Mouse (Mus musculus) liver, embryonic 14.5 days (tissue): Measurements from ENCODE around the gene Kctd21. TPM values are rescaled to one million over a fixed set of nuclear protein-coding genes. Genes with fewer than 3 reads are reported as not detected.

ENCODE experiments used
- ATAC-seq: fragments of 200-750 bp; cut with Nextera tagmentation; 2 replicates; pipeline ENCODE4 v1.8.0; 2017; ENCODE audit warnings: moderate number of reproducible peaks, mild to moderate bottlenecking, moderate library complexity; ENCODE audit not compliant: insufficient read depth
- DNase-seq, 3 experiments: peaks; one replicate each; pipeline ENCODE4 v3.0.0-alpha.2; 2012 to 2013; ENCODE audit warnings: low read depth in 3 of 3, low spot score in 3 of 3
- H3K27ac ChIP-seq: fragments of 300-500 bp; sonication (generic); 2 replicates; pipeline ENCODE4 v1.5.1; 2014; ENCODE audit warnings: moderate library complexity, mild to moderate bottlenecking, control low read depth, inconsistent platforms
- H3K27me3 ChIP-seq: fragments of 300-500 bp; sonication (generic); 2 replicates; pipeline ENCODE4 v1.6.1; 2014; ENCODE audit warnings: mild to moderate bottlenecking, low read length, moderate library complexity; ENCODE audit not compliant: control insufficient read depth, insufficient read depth
- H3K36me3 ChIP-seq: fragments of 300-500 bp; sonication (generic); replicated peaks from 2 replicates; pipeline ENCODE4 v1.6.1; 2014; ENCODE audit warnings: low read depth; ENCODE audit not compliant: control insufficient read depth, insufficient read depth
- H3K4me1 ChIP-seq, 2 experiments: fragments of 200-500 bp in 1 of 2; fragments of 300-500 bp in 1 of 2; sonication (generic) in 1 of 2; replicated peaks; 2 replicates each; pipeline ENCODE4 v1.6.1; 2012 to 2014; ENCODE audit warnings: antibody characterized with exemption in 1 of 2, inconsistent platforms in 1 of 2, low read length in 1 of 2; ENCODE audit not compliant: control insufficient read depth in 2 of 2, insufficient read depth in 2 of 2
- H3K4me2 ChIP-seq: fragments of 300-500 bp; sonication (generic); 2 replicates; pipeline ENCODE4 v1.6.1; 2014; ENCODE audit warnings: low read depth, mild to moderate bottlenecking, control low read depth, moderate library complexity
- H3K4me3 ChIP-seq, 2 experiments: fragments of 200-500 bp in 1 of 2; fragments of 300-500 bp in 1 of 2; sonication (generic) in 1 of 2; 2 replicates each; pipeline ENCODE4 v1.5.1; 2012 to 2014; ENCODE audit warnings: low read depth in 2 of 2, low read length in 2 of 2, mild to moderate bottlenecking in 2 of 2, control low read depth in 1 of 2, inconsistent platforms in 1 of 2, moderate library complexity in 1 of 2; ENCODE audit not compliant: insufficient read depth in 1 of 2
- H3K9ac ChIP-seq: fragments of 300-500 bp; sonication (generic); replicated peaks from 2 replicates; pipeline ENCODE4 v1.6.1; 2014; ENCODE audit warnings: mild to moderate bottlenecking, control low read depth, moderate library complexity
- H3K9me3 ChIP-seq: fragments of 300-500 bp; sonication (generic); 2 replicates; pipeline ENCODE4 v1.6.1; 2016; ENCODE audit warnings: low read length, mixed read lengths; ENCODE audit not compliant: control insufficient read depth
- CTCF ChIP-seq: IDR thresholded peaks from 2 replicates; pipeline ENCODE4 v1.5.1; 2016; ENCODE audit warnings: antibody characterized with exemption, low read depth, control low read depth
- EP300 ChIP-seq: IDR thresholded peaks from 2 replicates; pipeline ENCODE4 v1.6.1; 2016; ENCODE audit warnings: antibody characterized with exemption, low read depth
- WGBS: fragments of 180-500 bp; shearing (Covaris S2); extraction: QIAGEN DNeasy Blood & Tissue Kit; methylation state at CpG from one replicate; pipeline ENCODE4 v1.1.7; 2014; ENCODE audit not compliant: insufficient replicate concordance; 5-methylcytosine and 5-hydroxymethylcytosine counted together
- polyA plus RNA-seq, 2 experiments: library from polyadenylated mRNA; depleted of rRNA in 1 of 2; stranded (reverse) in 1 of 2; unstranded in 1 of 2; fragments of >200 nt; fragmentation: Nextera tagmentation in 1 of 2; extraction: Ambion mirVana in 1 of 2; gene quantifications; 2 replicates each; pipeline versions ENCODE4 v1.2.1 to v1.2.3; 2012 to 2014

Kctd21 gene
- polyA plus RNA-seq, 2 experiments: 0.76 to 0.80 TPM

DNA sequence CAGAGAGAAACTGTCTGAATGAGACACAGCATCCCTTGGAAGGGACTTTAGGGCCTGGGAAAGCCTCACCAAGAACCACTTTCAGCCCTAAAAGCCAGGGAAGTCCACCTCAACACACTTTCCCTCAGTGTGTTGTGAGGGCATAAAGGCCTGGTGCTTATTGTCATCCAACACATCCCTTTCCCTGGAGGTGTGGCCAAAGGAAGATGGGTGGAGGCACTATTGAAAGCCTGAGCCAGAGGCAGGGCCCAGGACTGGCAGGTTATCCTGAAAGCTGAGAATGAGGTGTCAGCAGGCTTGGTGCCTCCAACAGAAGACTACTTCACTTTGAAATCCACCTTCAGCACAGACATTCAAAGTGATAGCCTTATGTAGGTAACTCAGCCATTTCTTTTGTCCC is 27.7 kb upstream of the Kctd21 start:
- DNase-seq (no peak), ATAC-seq (no peak)
- Histone ChIP-seq H3K36me3 (no peaks in the 10 kb centered on the region), H3K27me3 (no peaks in the 10 kb centered on the region), H3K9ac (no peak overlapping the region), H3K4me1 (no peaks in the 10 kb centered on the region; a peak in 1 of 4 replicates), H3K27ac (no peak overlapping the region), H3K4me3 (no peak overlapping the region), H3K9me3 (no peaks in the 10 kb centered on the region), H3K4me2 (no peak overlapping the region)
- no peak for TF ChIP-seq EP300
- TF ChIP-seq CTCF: no peak

DNA sequence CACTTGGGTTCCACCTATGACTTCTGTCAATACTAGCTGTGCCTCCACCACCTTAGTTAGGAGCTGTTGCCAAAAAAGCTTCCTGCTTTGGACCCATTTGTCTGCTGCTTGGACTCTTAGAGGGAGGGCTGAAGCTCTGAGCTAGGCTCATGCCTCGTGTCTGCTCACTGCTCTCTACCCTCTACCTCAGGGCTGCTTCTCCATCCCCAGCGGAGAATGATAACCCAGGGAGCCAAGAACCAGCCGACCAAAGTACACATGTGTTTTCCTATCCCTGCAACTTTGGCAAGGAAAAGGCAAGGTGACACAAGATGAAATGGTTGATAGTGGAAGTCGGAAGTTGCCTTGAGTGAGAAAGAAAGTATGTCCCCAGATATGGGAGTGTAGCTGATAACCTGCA is 26.9 kb upstream of the Kctd21 start:
- Histone ChIP-seq H3K27me3 (no peaks in the 10 kb centered on the region), H3K4me3 (no peak overlapping the region), H3K4me2 (no peak overlapping the region), H3K4me1 (no peaks in the 10 kb centered on the region; a peak in 1 of 4 replicates), H3K27ac (no peak overlapping the region), H3K9ac (no peak overlapping the region), H3K36me3 (no peaks in the 10 kb centered on the region), H3K9me3 (no peaks in the 10 kb centered on the region)
- no peak for TF ChIP-seq EP300
- TF ChIP-seq CTCF: no peak
- DNase-seq (no peak), ATAC-seq (no peak)
- WGBS: 50% methylated on average over 4 of the region's 4 CpGs

DNA sequence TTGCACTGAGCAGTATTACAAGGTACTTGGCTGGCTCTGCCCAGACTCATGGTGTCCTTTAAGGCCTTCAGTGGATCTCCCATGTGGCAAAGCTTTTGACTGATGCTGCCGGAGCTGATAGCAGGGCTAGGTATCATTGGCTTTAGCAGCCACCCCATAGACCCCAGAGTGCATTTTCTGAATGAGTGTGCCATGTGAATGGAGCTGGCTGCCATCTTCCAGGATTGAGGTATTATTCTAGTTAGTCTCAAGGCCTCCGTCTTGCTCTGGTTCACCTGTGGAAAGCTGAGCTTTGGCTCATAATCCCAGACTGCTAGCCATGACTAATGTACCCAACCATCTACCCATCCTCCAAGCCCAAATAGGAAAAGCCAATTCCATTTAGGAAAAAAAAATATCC is 25.3 kb upstream of the Kctd21 start:
- Histone ChIP-seq H3K9me3 (no peaks in the 10 kb centered on the region), H3K27ac (no peak overlapping the region), H3K36me3 (no peaks in the 10 kb centered on the region), H3K4me2 (no peak overlapping the region), H3K27me3 (no peaks in the 10 kb centered on the region), H3K4me1 (no peaks in the 10 kb centered on the region), H3K4me3 (no peak overlapping the region), H3K9ac (no peak overlapping the region)
- 83% methylated on average over 2 of the region's 2 CpGs for whole genome bisulfite sequencing
- DNase-seq (no peak), ATAC-seq (no peak)
- no peak for TF ChIP-seq EP300
- no peak for TF ChIP-seq CTCF

DNA sequence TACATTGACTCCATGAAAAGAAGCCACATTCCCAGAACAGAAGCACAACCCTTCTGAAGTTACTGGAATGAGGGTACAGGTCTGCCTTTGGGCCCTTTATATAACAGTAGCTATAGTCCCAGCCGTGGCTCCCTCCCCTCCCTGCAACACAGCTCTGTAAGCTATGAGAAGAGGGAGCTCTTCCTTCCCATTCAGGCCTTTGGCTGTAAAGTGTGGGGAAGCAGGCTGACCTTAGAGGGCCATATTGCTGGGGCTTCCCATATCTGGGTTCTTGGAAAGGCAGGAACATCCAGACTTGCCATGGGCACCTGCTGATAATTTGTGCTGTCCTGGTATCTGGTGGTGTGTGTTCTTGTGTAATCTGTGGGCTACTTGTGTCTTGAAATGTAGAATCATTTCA is 24.6 kb upstream of the Kctd21 start:
- no peak for DNase-seq

DNA sequence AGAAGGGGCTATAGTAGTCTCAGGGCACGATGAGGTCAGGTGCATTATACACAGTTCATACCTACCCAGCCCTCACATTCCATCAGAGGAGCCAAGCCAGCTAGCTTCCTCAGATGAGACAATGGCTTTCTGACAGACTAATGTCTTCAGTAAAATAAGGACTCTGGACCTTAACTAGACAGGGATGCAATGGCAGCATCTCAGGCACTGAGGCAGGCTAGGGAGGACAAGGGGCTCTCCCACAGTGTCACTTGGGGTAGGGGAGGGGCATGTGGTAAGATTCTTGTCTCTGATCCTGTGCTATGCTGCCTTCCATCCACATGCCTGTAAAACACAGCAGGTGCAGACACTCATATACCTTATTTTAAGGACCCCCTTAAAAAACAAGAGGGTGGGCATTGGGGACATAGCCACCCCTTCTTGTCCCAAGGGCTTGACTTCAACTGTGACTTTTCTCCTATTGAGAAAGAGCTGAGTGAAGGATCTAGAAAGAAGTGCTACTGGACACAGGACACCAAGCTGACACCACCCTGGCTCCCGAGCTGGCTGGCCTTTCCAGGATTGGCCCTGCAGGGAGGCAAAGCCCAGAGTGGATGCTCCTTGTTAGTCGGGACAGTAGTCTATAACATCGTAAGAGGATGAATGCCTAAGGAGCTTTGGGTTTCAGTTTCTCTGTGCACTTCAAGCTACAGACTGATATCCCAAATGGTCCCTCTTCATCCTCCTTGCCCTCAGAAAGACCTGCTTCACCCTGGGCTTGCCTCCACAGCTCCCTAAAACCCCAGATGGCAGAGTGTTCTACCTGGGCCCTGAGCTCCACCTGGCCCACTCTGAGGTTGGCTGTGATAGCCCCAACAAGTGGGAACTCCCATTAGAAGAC is 22.4 kb upstream of the Kctd21 start:
- Histone ChIP-seq H3K27ac (no peak overlapping the region), H3K4me1 (no peaks in the 10 kb centered on the region), H3K36me3 (no peaks in the 10 kb centered on the region), H3K4me3 (no peak overlapping the region), H3K9me3 (no peaks in the 10 kb centered on the region), H3K27me3 (no peaks in the 10 kb centered on the region), H3K9ac (no peak overlapping the region), H3K4me2 (no peak overlapping the region)
- 77% methylated on average over 4 of the region's 4 CpGs for WGBS
- no peak for TF ChIP-seq EP300
- TF ChIP-seq CTCF: no peak
- ATAC-seq (no peak), DNase-seq (no peak)

More for the DNA sequence above, 24.6 kb upstream of the Kctd21 start:
- Histone ChIP-seq H3K9me3 (no peaks in the 10 kb centered on the region), H3K36me3 (no peaks in the 10 kb centered on the region), H3K4me3 (no peak overlapping the region), H3K4me2 (no peak overlapping the region), H3K9ac (no peak overlapping the region), H3K4me1 (no peaks in the 10 kb centered on the region), H3K27ac (no peak overlapping the region), H3K27me3 (no peaks in the 10 kb centered on the region)
- ATAC-seq: no peak
- WGBS: 60% methylated on average over 1 of the region's 1 CpGs
- no peak for TF ChIP-seq CTCF
- TF ChIP-seq EP300: no peak
